Mouse (Mus musculus): ENCODE results near the gene Pcgf2. TPM values are rescaled to one million over a fixed set of nuclear protein-coding genes. Genes with fewer than 3 reads are reported as not detected.

Gene Pcgf2
- polyA plus RNA-seq, 1 experiment, result 29.2 TPM

GRCm38 (mm10) chr11:97642746-97643145 lies 57.6 kb downstream of the Pcgf2 start:
- no peak overlapping the region for H3K4me3 ChIP-seq (ENCODE audit: insufficient read depth, poor library complexity, severe bottlenecking)
- no peaks in the 10 kb centered on the region for H3K79me2 ChIP-seq (ENCODE audit: control insufficient read depth, insufficient read depth)
- H3ac ChIP-seq (ENCODE audit: control insufficient read depth, insufficient read length, low read depth), result no peak overlapping the region
- H3K36me3 ChIP-seq (ENCODE audit: control insufficient read depth, insufficient read depth), result no peaks in the 10 kb centered on the region
- no peaks in the 10 kb centered on the region for H3K27me3 ChIP-seq (ENCODE audit: control insufficient read depth, insufficient read depth, insufficient read length)
- H3K79me3 ChIP-seq (ENCODE audit: low read depth), result no peaks in the 10 kb centered on the region
- TF ChIP-seq MAX (IDR thresholded peaks at IDR 0.05), result no peak
- TF ChIP-seq MYOD1 (IDR thresholded peaks at IDR 0.05; ENCODE audit: control insufficient read depth, insufficient read length, low read depth), result no peak

DNA sequence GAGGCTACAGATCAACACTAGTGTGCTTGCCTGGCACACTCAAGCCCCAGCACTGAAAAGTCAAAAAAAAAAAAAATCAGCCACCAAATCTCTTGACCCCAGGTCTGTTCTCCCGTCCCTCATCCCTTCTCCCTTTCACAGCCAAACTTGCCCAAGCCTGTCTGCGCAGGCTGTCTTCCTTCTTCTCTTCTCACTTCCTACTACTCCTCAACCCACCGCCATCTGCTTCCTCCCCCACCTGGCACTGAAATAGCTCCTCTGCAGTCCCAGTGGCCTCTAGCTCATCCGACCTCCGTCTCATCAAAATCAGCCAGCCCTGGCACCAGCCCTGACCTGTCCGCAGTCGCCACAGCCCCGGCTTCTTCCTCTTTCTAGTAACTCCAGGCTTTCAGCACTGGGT lies 58.6 kb downstream of the Pcgf2 start:
- no peaks in the 10 kb centered on the region for H3K79me2 ChIP-seq (ENCODE audit: control insufficient read depth, insufficient read depth)
- no peak overlapping the region for H3K4me3 ChIP-seq (ENCODE audit: insufficient read depth, poor library complexity, severe bottlenecking)
- no peaks in the 10 kb centered on the region for H3K27me3 ChIP-seq (ENCODE audit: control insufficient read depth, insufficient read depth, insufficient read length)
- no peak overlapping the region for H3ac ChIP-seq (ENCODE audit: control insufficient read depth, insufficient read length, low read depth)
- no peaks in the 10 kb centered on the region for H3K36me3 ChIP-seq (ENCODE audit: control insufficient read depth, insufficient read depth)
- TF ChIP-seq FOSL1 (IDR thresholded peaks at IDR 0.05; ENCODE audit: insufficient read depth, low read length, poor library complexity, severe bottlenecking), result no peak
- no peak for TF ChIP-seq CTCF (IDR thresholded peaks at IDR 0.05; ENCODE audit: control insufficient read depth, insufficient read depth, insufficient read length)
- TF ChIP-seq CEBPB (IDR thresholded peaks at IDR 0.05; ENCODE audit: low read depth), result no peak
- TF ChIP-seq MYOG (IDR thresholded peaks at IDR 0.05; ENCODE audit: control insufficient read depth, extremely low read depth, insufficient read length), result no peak
- TF ChIP-seq MYOD1 (IDR thresholded peaks at IDR 0.05; ENCODE audit: control insufficient read depth, insufficient read length, low read depth), result no peak
- TF ChIP-seq USF1 (IDR thresholded peaks at IDR 0.05; ENCODE audit: low read depth), result no peak
- no peak for TF ChIP-seq MAX (IDR thresholded peaks at IDR 0.05)
- H3K79me3 ChIP-seq (ENCODE audit: low read depth), result no peaks in the 10 kb centered on the region

Small RNA genes within 50 kb of the gene (microRNA-seq; reads per million reads assigned to microRNA genes)
- gene Gm24158 (ENCODE audit: borderline microRNAs expressed) (0.36 reads per million), gene Mir6927 (ENCODE audit: borderline microRNAs expressed) (0.32 reads per million), gene Mir8102 (ENCODE audit: borderline microRNAs expressed) (0.16 reads per million)

Other genes with a start within 250 kb of the Pcgf2 start
- gene 4933428G20Rik, start 200.2 kb downstream of the Pcgf2 start, polyA plus RNA-seq (2012; fragmentation: generic; extraction: Trizol), result 0.34 TPM
- 0.01 TPM for gene Srcin1, start 124.3 kb downstream of the Pcgf2 start, polyA plus RNA-seq (2012; fragmentation: generic; extraction: Trizol)
- 15.9 TPM for gene Epop, start 70.8 kb downstream of the Pcgf2 start, polyA plus RNA-seq (2012; fragmentation: generic; extraction: Trizol)
- gene Mllt6, start 37.1 kb downstream of the Pcgf2 start, polyA plus RNA-seq (2012; fragmentation: generic; extraction: Trizol), result 12.5 TPM
- 110 TPM for gene Cisd3, start 14.7 kb downstream of the Pcgf2 start, polyA plus RNA-seq (2012; fragmentation: generic; extraction: Trizol)
- gene Psmb3, start 2.9 kb upstream of the Pcgf2 start, polyA plus RNA-seq (2012; fragmentation: generic; extraction: Trizol), result 690 TPM
- 28.3 TPM for gene Pip4k2b, start 44.2 kb upstream of the Pcgf2 start, polyA plus RNA-seq (2012; fragmentation: generic; extraction: Trizol)
- gene Cwc25, start 66.1 kb upstream of the Pcgf2 start, polyA plus RNA-seq (2012; fragmentation: generic; extraction: Trizol), result 8.7 TPM
- 0.14 TPM for gene 1700001P01Rik, start 75.4 kb upstream of the Pcgf2 start, polyA plus RNA-seq (2012; fragmentation: generic; extraction: Trizol)
- 1,391 TPM for gene Rpl23, start 81.9 kb upstream of the Pcgf2 start, polyA plus RNA-seq (2012; fragmentation: generic; extraction: Trizol)
- gene Lasp1, start 98.5 kb upstream of the Pcgf2 start, polyA plus RNA-seq (2012; fragmentation: generic; extraction: Trizol), result 219 TPM
- gene B230217C12Rik, start 140.3 kb upstream of the Pcgf2 start, polyA plus RNA-seq (2012; fragmentation: generic; extraction: Trizol), result 4.9 TPM
- 0.11 TPM for gene Fbxo47, start 183.7 kb upstream of the Pcgf2 start, polyA plus RNA-seq (2012; fragmentation: generic; extraction: Trizol)

Data from C2C12 (cell line).